Mouse (Mus musculus): ENCODE results near the gene Rmnd5a.

- TF ChIP-seq CTCF (IDR thresholded peaks at IDR 0.05 in 2 of 3, conservative IDR thresholded peaks at IDR 0.05 in 1 of 3; ENCODE audit: control insufficient read depth in 1 of 3, insufficient read depth in 1 of 3, low read depth in 2 of 3, low read length in 3 of 3, poor library complexity in 1 of 3, severe bottlenecking in 1 of 3) (peak in 2 of 3 experiments; percentile 51 to 79; a peak in 4 of 6 replicates), POLR2A (IDR thresholded peaks at IDR 0.05; ENCODE audit: control insufficient read depth in 1 of 2, insufficient read depth in 1 of 2, low read depth in 1 of 2, low read length in 2 of 2, poor library complexity in 1 of 2) (no peak), ZKSCAN1 (IDR thresholded peaks at IDR 0.05; ENCODE audit: low read depth, low read length) (no peak), USF2 (IDR thresholded peaks at IDR 0.05; ENCODE audit: borderline replicate concordance in 1 of 2, insufficient read depth in 1 of 2, low read depth in 1 of 2, low read length in 2 of 2) (no peak), USF1 (IDR thresholded peaks at IDR 0.05; ENCODE audit: low read depth, low read length) (no peak), ZC3H11A (IDR thresholded peaks at IDR 0.05; ENCODE audit: low read depth, low read length) (peak; percentile 62), MAFK (IDR thresholded peaks at IDR 0.05; ENCODE audit: borderline replicate concordance, low read depth, low read length) (no peak), GATA1 (IDR thresholded peaks at IDR 0.05; ENCODE audit: low read depth, low read length) (no peak), ZNF384 (IDR thresholded peaks at IDR 0.05; ENCODE audit: low read depth, low read length) (no peak), EP300 (IDR thresholded peaks at IDR 0.05; ENCODE audit: low read depth in 1 of 2, low read length in 2 of 2) (no peak), MAZ (IDR thresholded peaks at IDR 0.05; ENCODE audit: low read depth, low read length) (no peak), TBP (IDR thresholded peaks at IDR 0.05; ENCODE audit: low read depth, low read length) (no peak), TCF12 (IDR thresholded peaks at IDR 0.05; ENCODE audit: low read depth, low read length) (no peak)
Measured at GRCm38 (mm10) chr6:71398829-71399609, 41.4 kb downstream of the Rmnd5a start.
